Mouse (Mus musculus) neural tube, embryonic 10.5 days (tissue): ENCODE results near the gene Mrvi1.

Experiments used
- DNase-seq: peaks from one replicate; pipeline ENCODE4 v3.0.0-alpha.2; 2017; ENCODE audit warnings: low spot score; ENCODE audit errors: extremely low spot score

Mrvi1 gene

DNA sequence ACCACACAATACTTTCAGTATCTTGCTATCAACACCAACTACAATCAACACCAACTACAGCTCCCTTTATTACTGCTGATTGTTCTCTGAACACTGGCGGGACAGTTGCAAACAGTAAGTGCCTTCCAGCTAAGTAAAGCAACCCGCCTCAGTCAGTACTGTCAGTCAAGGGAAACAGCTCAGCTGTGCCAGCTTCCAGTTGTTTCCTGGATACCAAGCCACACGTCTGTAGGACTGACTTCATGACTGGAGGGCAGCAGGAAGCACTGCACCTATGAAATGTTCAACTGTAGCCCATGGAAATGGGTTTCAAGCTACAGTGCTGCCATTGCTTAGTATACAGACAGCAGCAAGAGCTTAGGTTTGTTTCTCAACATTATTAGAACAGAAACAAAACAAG is 147.7 kb downstream of the Mrvi1 start:
- no peak for DNase-seq

- no peak for DNase-seq
These were observed 148.2 kb downstream of the Mrvi1 start for GRCm38 (mm10) chr7:110834018-110834417.

DNA sequence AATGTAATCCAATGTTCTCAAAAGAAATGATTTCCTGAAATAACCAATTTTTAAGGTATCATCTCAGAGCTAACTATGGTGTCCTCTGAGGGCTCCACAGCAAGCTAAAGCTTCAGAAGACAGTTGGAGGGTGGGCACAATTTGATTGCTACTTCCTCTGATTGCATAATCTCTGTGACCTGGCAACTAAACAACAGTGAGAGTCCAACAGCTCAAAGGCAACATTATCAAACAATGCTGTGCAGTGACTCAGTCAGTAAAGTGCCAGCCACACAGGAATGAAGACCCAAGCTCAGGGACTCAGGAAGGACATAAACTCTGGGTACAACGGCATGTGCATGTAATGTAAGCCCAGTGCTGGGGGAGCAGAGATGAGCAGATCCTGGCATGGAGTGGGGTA is 149.2 kb downstream of the Mrvi1 start:
- no peak for DNase-seq

DNA sequence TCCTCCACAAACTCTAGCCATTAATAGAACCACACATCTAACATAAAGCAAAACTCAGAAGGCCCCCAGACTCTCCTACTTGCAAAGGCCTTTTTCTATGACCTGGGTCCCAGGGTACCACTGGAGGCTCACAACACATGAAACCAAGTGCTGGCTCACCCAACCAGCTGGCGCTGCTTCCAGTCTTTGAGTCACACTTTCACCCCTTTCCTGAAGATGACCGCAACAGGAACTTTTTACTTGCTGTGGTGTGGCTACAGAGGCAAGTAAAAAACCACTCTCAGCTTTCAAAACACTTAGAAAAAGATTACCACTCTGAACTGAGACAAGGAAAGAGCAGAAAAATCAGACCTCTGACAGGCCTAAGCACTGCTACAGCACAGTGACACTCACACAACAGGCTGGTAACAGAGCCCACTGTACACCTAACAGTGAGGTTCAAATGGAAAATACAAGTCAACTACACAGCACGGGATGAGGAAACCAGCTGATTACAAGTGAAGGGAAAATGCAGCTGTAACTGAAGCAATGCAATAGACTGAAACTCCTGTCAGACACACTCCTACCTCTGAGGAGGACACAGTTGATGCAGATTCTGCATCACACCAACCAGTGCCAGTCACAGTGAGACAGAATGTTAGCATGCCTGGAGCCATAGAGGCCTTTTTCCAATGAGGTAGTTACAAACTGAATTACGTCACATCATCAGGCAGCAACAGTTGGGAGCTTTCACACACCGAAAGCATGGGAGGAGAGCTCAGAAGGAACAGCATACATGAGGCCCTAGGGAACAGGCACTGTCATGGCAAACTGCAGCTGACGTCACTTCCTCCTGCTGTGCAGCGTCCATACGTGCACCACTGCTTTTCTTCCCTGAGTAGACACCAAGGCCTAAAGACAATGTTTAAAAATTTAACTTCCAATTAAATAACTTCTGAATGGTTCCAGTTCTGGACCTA is 158.0 kb downstream of the Mrvi1 start:
- DNase-seq: no peak

DNA sequence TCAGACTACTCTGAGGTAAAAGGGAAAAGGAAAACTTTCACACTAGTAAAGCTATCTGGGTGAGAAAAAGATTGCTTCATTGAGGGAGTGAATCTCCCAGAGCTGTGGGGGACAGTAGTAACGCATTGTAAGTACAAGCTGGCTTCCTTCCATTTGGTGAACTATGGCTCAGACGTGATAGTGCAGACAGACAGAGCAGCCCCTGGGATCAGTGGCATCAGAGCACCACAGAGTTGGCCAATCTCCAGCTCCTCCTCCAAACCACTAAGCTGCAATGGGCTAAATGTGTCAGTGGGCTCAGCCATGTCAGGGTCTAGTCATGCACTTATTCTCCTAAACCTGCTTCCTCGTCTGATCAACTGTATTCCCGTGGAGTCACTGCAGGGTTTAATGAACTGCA is 158.7 kb downstream of the Mrvi1 start:
- no peak for DNase-seq

DNA sequence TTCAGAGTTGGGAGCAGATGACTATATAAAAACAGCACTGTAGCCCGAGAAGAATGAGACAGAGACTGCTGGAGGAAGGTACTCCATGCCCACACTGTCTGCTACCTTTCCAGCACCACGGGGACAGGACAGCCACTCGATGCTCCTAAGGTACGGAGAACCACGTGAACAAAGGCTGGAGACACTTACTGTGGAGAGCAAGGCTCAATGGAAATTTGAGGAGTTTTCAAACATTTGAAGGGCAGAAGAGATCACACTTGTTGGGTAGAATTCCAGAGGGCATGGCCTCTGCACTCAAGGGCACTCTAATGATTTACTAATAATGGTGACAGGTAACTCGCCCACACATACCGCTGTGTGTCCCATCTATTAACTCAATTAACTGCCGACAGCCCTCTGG is 159.2 kb downstream of the Mrvi1 start:
- DNase-seq: no peak

DNA sequence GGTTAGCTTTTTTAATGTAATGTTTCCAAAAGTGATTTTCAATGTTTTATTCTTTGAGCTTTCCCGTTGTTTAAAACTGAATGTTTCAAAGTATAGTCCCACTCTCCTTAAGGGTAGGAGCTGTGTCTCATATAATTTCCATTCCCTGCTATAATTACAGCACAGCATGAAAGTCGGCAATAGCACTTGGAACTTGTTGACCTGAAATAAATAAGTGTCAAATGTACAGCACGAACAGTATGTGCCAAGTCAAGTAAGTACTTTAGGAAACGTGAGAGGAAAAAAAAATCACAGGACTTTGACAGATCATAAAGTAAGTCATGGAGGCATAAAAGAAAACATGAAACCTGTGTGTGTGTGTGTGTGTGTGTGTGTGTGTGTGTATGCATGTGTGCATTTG is 160.2 kb downstream of the Mrvi1 start:
- DNase-seq: no peak

DNA sequence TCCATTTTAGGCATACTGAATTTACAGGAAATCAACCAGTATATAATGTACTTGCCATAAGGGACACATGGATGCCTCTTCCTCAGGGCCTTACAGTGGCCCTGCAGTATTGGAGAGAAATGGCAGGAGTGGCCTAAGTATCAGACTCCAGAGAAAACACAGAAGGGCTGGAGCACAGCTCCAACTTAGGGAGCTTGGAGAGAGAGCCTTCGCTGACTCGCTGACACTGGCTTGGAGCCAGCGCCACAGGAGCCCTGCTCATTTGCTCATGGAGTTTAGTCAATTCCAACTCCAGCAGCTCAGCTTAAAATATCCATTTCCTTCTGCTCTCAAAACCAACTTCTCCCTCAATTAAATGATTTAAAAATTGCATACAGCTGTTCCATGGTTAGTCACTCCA is 160.6 kb downstream of the Mrvi1 start:
- DNase-seq: no peak

DNA sequence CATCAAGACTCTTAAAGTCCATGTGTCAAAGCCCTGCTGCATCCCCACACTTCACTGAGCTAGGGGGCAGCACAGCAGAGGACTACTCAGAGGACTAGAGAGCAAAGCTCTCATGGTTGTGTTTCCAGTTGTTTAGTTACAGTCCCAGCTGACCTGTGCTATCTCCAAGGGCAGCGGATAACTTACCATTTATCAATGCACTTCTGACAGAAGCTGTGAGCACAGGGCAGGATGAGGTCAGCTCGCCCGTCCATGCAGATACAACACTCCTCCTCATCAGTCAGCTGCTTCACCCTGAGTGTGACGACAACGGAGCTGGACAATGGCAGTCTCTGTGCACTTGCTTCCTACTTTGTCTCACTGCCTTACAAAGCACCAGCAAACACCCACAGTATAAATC is 161.2 kb downstream of the Mrvi1 start:
- DNase-seq: no peak

DNA sequence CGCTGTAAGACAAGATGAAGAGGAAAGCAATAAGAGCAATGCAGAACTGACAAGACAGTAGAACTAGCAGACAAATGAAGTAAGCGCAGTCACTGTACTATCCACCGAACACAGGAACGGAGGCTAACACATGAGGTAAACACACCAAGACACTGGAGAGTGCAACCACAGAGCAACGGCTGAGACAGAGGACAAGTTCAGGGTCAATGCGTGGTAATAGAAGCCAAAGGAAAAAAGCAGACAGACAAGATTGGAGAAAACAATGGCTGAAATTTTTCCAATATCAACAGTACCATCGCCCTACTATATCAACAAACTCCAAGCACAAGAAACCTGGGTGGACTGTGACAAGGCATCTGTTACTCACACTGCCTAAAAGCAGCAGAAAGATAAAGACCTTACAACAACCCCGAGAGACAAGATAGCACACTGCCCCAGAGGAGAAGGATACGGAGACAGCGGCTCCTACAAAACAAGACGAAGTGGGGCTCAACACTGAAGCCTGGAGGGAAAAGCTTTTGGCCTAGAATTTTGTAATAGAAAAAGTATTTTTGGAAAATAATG is 163.4 kb downstream of the Mrvi1 start:
- no peak for DNase-seq
